Mouse (Mus musculus) CH12F3 (cell line): ENCODE results near the gene Mtmr4.

Experiments
- in situ Hi-C: fragments of 300-500 bp; cut with MboI; formaldehyde crosslinking; loops from 2 replicates; pipeline ENCODE4 v1.14.3; 2020; ENCODE audit warnings: low sequenced_read_pairs

The Mtmr4 gene

GRCm38 (mm10) chr11:87611547-87611946 is 19.6 kb downstream of the Mtmr4 start:
- in situ Hi-C loops = no loop called here

- in situ Hi-C loops = no loop called here
Measured at GRCm38 (mm10) chr11:87613972-87614371, 22.0 kb downstream of the Mtmr4 start.

- in situ Hi-C loops = no loop called here
Measured at GRCm38 (mm10) chr11:87615551-87615950, 23.6 kb downstream of the Mtmr4 start.

DNA sequence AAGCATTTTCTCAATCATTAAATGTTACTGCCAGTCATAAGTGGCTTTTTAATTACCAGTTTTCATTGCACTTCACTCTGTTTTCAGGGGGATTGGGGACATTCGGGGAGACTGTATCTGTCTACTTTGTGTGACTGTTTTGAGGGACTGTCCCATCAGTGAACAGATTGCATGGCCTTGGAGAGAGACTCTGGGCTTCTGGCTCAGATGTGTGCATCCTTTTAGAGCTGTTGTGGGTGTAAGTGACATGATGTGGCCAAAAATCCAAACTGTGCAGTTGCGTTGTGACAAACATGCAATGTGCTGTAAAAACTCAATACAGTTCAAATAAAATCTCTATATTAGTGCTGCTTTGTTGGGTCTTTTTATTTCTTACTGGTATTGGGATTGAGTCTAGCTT is 24.0 kb downstream of the Mtmr4 start:
- in situ Hi-C loops = no loop called here

DNA sequence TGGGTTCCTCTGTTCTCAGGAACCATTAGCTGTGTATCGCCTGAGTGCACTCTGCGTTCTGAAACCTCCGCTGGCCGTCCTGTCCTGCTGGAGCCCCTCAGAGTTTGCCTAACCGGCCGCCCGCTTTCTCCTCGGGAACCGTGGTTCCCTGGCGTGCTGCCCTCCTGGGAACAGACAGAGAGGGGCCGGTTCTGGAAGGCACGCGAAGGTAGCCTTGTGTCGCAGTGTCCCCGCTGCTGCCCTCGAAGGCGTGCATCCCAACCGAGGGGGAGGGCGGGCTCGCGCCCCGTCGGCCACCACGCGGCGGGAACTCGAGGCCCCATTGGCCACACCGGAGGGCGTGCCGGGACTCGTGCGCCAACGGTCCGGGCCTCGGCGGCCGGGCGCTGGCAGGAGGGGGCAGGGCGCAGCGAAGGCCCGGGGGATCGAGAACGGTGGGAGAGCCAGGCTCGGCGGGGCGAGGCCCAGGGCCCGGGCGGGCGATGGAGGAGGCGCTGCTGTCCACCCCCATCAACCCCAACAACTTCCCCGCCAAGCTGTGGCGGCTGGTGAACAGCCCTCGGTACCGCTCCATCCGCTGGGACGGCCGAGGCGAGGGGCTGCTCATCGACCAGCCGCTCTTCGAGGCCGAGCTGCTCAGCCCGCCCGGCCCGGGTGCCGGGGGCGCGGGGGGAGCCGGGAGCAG is 25.0 kb downstream of the Mtmr4 start, which contains the start of gene Hsf5:
Gene Hsf5 (plus strand): TSS at position 375 of the 685 bp plus-strand sequence.
- in situ Hi-C loops = no loop called here

GRCm38 (mm10) chr11:87617606-87618005 is 25.6 kb downstream of the Mtmr4 start:
- in situ Hi-C loops = no loop called here

DNA sequence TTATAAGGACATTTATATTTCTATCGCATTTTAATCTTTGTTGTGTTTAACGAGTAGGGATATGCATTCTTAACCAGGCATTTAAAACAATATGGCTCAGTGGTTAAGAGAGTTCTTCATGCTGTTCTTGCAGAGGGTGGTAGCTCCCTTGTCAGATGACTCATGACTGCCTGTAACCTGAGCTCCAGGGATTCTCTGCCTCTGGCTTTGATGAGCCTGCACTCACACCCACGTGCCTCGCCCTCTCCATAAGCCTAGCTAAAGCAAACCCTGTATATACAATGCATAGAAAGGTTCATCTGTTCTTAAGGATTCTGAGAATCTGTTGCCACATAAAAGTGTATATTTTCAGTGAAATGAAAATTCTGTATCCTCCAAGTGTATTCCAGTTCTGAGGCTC is 31.2 kb downstream of the Mtmr4 start:
- in situ Hi-C loops = no loop called here

- in situ Hi-C loops = no loop called here
Measured at GRCm38 (mm10) chr11:87629859-87630258, 37.9 kb downstream of the Mtmr4 start.

DNA sequence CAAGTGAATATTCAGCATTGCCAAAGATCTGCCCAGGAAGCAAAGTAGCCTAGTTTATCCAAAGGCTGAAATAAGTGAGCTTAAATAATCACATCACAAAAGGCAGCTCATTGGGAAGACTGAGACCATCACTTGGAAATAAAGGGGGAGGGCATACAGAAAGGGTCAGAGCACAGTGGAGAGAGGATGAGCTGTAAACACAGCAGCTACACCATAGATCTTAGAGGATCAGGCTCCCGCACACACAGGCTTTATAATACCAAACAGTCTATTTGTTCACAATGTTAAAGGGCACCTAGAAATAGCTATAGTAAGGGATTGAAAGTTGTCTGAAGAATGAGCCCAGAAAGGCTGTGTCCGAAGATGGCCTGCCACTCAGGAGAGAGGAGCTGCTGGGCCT is 46.8 kb downstream of the Mtmr4 start:
- in situ Hi-C loops = no loop called here

DNA sequence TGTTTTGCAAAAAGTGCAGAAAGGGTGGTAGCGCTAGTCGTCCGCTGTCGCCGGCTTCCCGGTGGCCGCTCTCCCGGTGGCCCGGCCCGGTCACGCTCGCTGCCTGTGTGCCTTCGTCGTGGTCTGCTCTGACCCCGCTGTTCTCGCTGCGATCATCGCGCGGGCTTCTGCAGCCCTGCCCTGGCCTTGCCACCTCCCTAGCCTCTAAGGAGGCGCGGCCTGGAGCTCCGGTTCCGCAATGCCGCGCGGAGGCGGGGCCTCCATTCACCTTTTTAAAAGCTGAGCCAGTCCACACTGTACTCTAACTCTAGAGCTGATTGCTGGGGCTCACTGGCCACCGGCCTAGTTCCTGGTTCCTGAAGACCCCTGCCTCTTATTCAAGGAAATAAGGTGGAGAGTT is 47.2 kb downstream of the Mtmr4 start:
- in situ Hi-C loops = no loop called here

GRCm38 (mm10) chr11:87642865-87643264 is 50.9 kb downstream of the Mtmr4 start:
- in situ Hi-C loops = no loop called here

DNA sequence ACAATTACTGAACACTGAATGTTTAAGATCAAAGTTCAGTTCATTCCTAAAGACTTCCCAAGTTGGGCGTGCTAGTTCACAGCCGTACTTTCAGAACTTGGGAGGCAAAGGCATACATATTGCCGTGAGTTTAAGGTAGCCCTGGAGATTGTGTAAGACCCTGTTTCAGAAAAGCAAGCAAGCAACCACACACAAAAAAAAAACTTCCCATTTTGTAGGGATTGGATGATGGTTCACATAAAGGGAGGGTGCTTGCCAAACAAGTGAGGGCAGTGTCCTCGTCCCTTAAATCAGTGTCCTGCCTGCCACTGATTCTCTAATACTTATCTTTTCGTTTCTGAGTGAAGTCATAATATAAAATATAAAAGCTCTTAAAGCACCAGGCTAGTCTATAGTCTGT is 62.7 kb downstream of the Mtmr4 start:
- in situ Hi-C loops = no loop called here

DNA sequence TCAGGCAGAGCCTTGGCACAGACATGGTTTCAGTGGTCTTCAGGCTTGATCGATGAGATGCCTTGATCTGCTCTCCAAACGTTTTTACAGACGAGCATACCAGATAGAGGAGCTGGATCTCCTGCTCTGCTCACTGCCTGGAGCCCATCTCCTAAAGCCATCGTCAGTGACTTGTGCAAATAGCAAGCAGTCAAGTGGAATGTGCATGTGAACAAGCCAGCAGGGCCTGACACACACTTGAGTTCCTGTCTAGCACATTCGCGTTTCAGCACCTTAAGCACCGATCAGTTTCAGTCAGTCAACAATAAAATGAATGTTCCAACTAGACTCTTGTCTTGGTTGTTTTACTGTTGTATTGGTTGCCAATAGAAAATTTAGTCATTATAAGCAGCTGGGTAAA is 67.3 kb downstream of the Mtmr4 start:
- in situ Hi-C loops = no loop called here

DNA sequence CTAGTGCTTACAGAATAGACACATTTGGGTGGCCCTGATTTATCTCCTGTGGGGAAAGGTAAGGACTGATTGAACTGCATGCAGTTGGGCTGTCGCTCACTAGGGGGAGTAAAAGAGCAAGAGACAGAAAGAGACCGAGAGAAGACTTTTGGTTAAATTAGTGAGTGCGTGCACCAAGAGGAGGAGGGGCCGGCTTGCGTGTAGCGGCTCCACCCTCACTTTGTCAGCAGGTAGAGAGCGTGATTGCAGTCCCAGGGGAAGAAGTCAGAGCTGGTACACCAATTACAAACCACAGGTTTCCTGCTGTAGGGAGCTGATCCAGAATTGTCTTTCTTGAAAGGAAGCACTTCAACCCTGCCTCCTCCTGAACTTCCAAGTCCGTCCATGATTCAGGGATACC is 70.4 kb downstream of the Mtmr4 start, which contains the start of gene Rnf43:
Gene Rnf43 (plus strand): TSS at position 316 of the 400 bp plus-strand sequence.
- in situ Hi-C loops = loop anchor here (10.0 kb wide), 1 partner anchor 92 kb away; no protein-coding TSS in a partner anchor

DNA sequence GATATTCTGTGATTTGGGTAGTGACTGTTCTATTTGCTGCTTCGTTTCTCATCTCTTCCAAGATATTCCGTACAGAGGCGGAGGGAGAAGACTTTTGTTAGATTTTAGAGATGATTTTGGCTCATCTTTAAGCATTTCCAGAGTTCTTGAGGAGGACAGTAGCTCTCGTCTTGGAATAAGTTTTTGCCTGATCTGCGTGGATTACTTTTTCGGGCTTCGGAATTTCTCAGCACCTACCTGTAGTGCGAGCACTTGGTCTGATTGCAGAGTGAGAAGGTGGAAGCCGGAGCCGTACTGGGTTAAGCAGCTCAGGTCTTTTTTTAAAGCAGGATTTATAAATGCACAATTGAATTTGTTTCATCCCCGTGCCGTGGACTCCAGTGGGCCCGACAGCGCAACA is 70.9 kb downstream of the Mtmr4 start:
- in situ Hi-C loops = loop anchor here (10.0 kb wide), 1 partner anchor 92 kb away; no protein-coding TSS in a partner anchor

DNA sequence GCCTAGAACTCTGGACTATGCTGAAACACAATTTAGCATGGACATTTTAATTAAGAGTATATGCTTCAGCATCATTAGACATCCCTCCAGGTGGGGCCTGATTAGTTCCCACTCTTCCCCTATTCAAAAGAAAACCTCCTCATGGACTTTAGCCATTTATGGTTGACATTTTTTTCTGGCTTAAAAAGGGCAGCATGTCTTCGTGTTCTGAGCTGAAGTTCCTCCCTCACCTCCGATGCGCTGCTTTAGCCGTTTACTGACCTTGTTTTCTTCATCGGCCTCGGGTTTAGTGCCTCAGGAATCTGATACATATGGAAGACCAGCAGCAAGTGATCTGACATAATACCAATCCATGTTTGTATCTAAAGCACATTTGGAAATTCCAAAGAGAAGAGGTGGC is 72.0 kb downstream of the Mtmr4 start:
- in situ Hi-C loops = loop anchor here (10.0 kb wide), 1 partner anchor 91 kb away; no protein-coding TSS in a partner anchor

- in situ Hi-C loops = loop anchor here (10.0 kb wide), 1 partner anchor 90 kb away; no protein-coding TSS in a partner anchor
Measured at GRCm38 (mm10) chr11:87664521-87664920, 72.6 kb downstream of the Mtmr4 start.

GRCm38 (mm10) chr11:87665224-87665623 is 73.3 kb downstream of the Mtmr4 start:
- in situ Hi-C loops = loop anchor here (10.0 kb wide), 1 partner anchor 90 kb away; no protein-coding TSS in a partner anchor

DNA sequence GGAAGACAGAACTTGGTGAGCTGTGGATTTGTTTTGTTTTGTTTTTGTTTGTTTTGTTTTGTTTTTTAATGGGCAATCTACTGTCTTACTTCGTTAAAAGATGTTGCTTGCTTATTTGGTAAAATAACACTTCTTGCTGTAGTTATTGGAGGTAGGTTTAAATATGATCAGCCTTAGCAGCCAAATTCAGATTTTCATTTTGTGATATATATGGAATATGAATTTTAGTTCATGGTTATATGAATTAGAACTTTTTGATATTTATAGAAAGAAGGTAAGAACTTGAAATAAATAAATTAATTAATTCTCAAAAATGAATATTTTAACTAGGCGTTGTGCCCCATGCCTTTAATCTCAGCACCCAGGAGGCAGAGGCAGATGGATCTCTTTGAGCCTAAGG is 73.7 kb downstream of the Mtmr4 start:
- in situ Hi-C loops = loop anchor here (10.0 kb wide), 1 partner anchor 89 kb away; no protein-coding TSS in a partner anchor
